Mouse (Mus musculus): ENCODE results near the gene Frmd7. TPM values are rescaled to one million over a fixed set of nuclear protein-coding genes. Genes with fewer than 3 reads are reported as not detected.

The Frmd7 gene
- polyA plus RNA-seq (2015; fragmentation: Nextera tagmentation; extraction: Ambion mirVana): 0.15 TPM in 2 replicates

DNA sequence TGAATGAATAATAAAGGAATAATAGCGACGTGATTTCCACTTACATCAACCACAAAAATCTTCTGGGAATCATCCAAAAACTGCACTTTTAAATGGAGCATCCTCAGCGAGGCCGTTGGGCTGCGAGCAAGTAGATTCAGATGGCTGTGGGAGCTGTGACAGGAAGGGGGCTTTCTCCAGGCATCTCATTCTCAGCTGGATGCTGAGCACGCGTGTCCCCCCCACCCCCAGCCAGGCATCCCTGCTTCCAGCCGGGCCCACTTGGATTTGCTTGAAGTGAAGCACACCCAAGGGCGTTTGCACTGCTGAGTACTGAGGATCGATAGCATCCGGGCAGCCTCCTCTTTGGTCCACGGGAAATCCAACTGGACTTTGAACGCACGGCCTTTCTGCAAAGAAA lies at the start of gene Frmd7:
Frmd7 (minus strand) TSS at position 101 of the 400 bp plus-strand sequence.
- Histone ChIP-seq H3K36me3 (replicated peaks) (no peaks in the 10 kb centered on the region), H3K27ac (no peak within 1 kb of the TSS), H3K27me3 (replicated peaks) (no peaks in the 10 kb centered on the region), H3K4me3 (no peak within 1 kb of the TSS), H3K9ac (no peak within 1 kb of the TSS), H3K4me2 (no peak within 1 kb of the TSS), H3K9me3 (no peaks in the 10 kb centered on the region), H3K4me1 (no peaks in the 10 kb centered on the region)
- no peak for ATAC-seq (replicated peaks)
- WGBS: 71% methylated on average over 14 of the region's 14 CpGs

DNA sequence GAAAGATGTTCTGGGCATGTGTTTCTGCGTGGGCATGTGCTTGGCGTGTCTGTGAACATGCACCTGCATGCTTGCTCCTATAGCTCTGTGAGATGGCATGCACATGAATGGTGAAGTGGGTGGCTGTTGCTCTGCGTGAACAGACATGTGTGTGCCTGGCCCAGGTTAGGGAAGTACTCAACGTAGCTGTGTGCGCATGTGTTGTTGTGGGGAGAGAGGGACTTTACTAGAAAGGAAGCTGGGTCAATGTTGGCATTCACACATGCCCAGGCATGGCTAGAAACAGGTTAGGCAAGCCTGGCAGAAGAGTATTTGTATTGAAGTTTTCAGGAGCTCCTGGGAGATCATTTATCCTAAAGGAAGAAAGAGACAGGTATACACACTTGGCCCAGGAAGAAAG lies 48.8 kb upstream of the Frmd7 start:
- no peak overlapping the region for H3K4me3 ChIP-seq

GRCm38 (mm10) chrX:50989940-50990339 lies 47.4 kb upstream of the Frmd7 start:
- ATAC-seq (replicated peaks): no peak
- Histone ChIP-seq H3K4me3 (no peak overlapping the region), H3K36me3 (replicated peaks) (no peaks in the 10 kb centered on the region), H3K4me2 (no peak overlapping the region), H3K9me3 (no peaks in the 10 kb centered on the region), H3K4me1 (no peaks in the 10 kb centered on the region), H3K9ac (no peak overlapping the region), H3K27me3 (replicated peaks) (no peaks in the 10 kb centered on the region), H3K27ac (no peak overlapping the region)
- 85% methylated on average over 6 of the region's 6 CpGs for WGBS

More for the DNA sequence above, 48.8 kb upstream of the Frmd7 start:
- WGBS: 91% methylated on average over 5 of the region's 5 CpGs
- H3K36me3 ChIP-seq (replicated peaks): no peaks in the 10 kb centered on the region
- no peaks in the 10 kb centered on the region for H3K9me3 ChIP-seq
- no peaks in the 10 kb centered on the region for H3K27me3 ChIP-seq (replicated peaks)
- H3K4me1 ChIP-seq: no peaks in the 10 kb centered on the region
- no peak overlapping the region for H3K9ac ChIP-seq
- no peak overlapping the region for H3K27ac ChIP-seq
- no peak for ATAC-seq (replicated peaks)
- no peak overlapping the region for H3K4me2 ChIP-seq

- Histone ChIP-seq H3K4me3 (no peak overlapping the region), H3K4me2 (no peak overlapping the region), H3K27me3 (replicated peaks) (no peaks in the 10 kb centered on the region), H3K36me3 (replicated peaks) (no peaks in the 10 kb centered on the region), H3K9me3 (no peaks in the 10 kb centered on the region), H3K4me1 (no peaks in the 10 kb centered on the region), H3K27ac (no peak overlapping the region), H3K9ac (no peak overlapping the region)
- no peak for ATAC-seq (replicated peaks)
- WGBS: 47% methylated on average over 1 of the region's 1 CpGs
These were observed 46.1 kb upstream of the Frmd7 start for GRCm38 (mm10) chrX:50988581-50988980.

- H3K9me3 ChIP-seq: no peaks in the 10 kb centered on the region
- H3K27me3 ChIP-seq (replicated peaks): no peaks in the 10 kb centered on the region
- WGBS: 88% methylated on average over 2 of the region's 2 CpGs
- no peak overlapping the region for H3K9ac ChIP-seq
- no peaks in the 10 kb centered on the region for H3K4me1 ChIP-seq
- H3K36me3 ChIP-seq (replicated peaks): no peaks in the 10 kb centered on the region
- no peak overlapping the region for H3K4me3 ChIP-seq
- no peak overlapping the region for H3K27ac ChIP-seq
- H3K4me2 ChIP-seq: no peak overlapping the region
- ATAC-seq (replicated peaks): no peak
These were observed 35.9 kb upstream of the Frmd7 start for GRCm38 (mm10) chrX:50978428-50978827.

DNA sequence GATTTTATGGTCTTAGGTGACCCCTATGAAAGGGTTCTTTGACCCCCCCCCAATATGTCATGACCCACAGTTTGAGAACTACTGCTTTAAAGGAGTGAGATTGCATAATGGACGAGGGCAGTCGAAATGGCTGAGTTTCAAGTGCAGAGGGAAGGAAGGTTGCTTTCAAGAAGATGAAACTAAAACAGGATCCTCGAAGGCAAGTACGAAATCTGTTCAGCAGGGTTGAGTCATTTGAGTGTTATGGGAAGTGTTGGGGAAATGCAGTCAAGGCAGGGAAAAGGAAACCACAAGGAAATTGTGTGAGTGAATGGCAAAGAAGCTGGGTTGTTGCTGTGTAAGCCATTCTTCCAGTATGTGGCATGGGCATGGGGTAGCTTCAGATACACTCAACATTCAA lies 29.6 kb upstream of the Frmd7 start:
- no peak overlapping the region for H3K4me2 ChIP-seq
- 88% methylated on average over 4 of the region's 4 CpGs for WGBS
- no peaks in the 10 kb centered on the region for H3K36me3 ChIP-seq (replicated peaks)
- no peak overlapping the region for H3K9ac ChIP-seq
- H3K4me1 ChIP-seq: no peaks in the 10 kb centered on the region
- no peak overlapping the region for H3K4me3 ChIP-seq
- no peaks in the 10 kb centered on the region for H3K9me3 ChIP-seq
- ATAC-seq (replicated peaks): no peak
- H3K27me3 ChIP-seq (replicated peaks): no peaks in the 10 kb centered on the region
- H3K27ac ChIP-seq: no peak overlapping the region

- Histone ChIP-seq H3K4me3 (no peak overlapping the region), H3K4me2 (no peak overlapping the region), H3K9ac (no peak overlapping the region), H3K27me3 (replicated peaks) (no peaks in the 10 kb centered on the region), H3K36me3 (replicated peaks) (no peaks in the 10 kb centered on the region), H3K9me3 (no peaks in the 10 kb centered on the region), H3K4me1 (no peaks in the 10 kb centered on the region), H3K27ac (no peak overlapping the region)
- 82% methylated on average over 5 of the region's 5 CpGs for WGBS
- no peak for ATAC-seq (replicated peaks)
These were observed 27.4 kb upstream of the Frmd7 start for GRCm38 (mm10) chrX:50969907-50970306.

DNA sequence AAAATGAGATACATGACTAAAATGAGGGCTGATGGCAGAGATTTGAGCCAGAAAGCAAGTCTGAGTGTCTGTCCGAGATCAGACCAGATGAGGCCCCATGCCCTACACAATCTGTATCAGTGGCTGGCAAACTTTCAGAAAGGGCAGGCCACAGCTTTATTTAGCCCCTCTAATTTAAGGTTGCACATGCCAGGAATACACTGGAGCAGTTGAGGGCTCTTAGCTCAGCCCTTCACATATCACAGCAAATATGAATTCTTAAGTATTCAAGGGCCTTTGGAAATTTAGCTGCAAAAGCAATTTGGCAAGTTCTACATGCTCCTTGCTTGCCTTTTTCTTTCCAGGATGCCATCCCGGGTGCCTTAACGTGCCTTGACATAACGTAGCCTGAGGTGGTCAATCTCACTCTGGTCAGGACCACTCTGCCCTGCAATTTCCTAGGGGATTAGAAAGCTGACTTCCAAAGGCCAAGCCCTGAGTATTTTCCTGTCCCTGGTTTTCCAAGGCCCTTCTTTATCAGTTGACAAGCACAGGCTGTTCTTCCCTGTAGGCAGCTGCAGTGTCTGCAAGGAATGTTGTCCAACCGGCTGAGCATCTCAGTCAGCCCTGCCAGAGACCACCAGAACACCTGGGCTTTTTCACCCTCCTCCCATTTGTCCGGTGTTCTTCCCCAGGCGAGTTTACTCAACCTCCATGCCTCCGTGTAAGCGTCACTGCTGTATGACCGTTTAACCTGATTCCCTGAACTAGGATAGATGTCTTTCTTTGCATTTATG lies 25.8 kb upstream of the Frmd7 start:
- Histone ChIP-seq H3K4me2 (no peak overlapping the region), H3K4me3 (no peak overlapping the region)

GRCm38 (mm10) chrX:50965157-50965556 lies 22.6 kb upstream of the Frmd7 start:
- 70% methylated on average over 3 of the region's 3 CpGs for WGBS
- no peak overlapping the region for H3K27ac ChIP-seq
- no peaks in the 10 kb centered on the region for H3K27me3 ChIP-seq (replicated peaks)
- no peaks in the 10 kb centered on the region for H3K9me3 ChIP-seq
- no peak overlapping the region for H3K4me3 ChIP-seq
- no peak overlapping the region for H3K4me2 ChIP-seq
- no peaks in the 10 kb centered on the region for H3K4me1 ChIP-seq
- no peak overlapping the region for H3K9ac ChIP-seq
- H3K36me3 ChIP-seq (replicated peaks): no peaks in the 10 kb centered on the region
- ATAC-seq (replicated peaks): no peak

More for the DNA sequence above, 25.8 kb upstream of the Frmd7 start:
- no peak overlapping the region for H3K27ac ChIP-seq
- WGBS: 77% methylated on average over 10 of the region's 10 CpGs
- H3K4me1 ChIP-seq: no peaks in the 10 kb centered on the region
- no peaks in the 10 kb centered on the region for H3K9me3 ChIP-seq
- H3K9ac ChIP-seq: no peak overlapping the region
- H3K27me3 ChIP-seq (replicated peaks): no peaks in the 10 kb centered on the region
- ATAC-seq (replicated peaks): no peak
- H3K36me3 ChIP-seq (replicated peaks): no peaks in the 10 kb centered on the region

- H3K27me3 ChIP-seq (replicated peaks): no peaks in the 10 kb centered on the region
These were observed 20.4 kb upstream of the Frmd7 start for GRCm38 (mm10) chrX:50962955-50963354.

DNA sequence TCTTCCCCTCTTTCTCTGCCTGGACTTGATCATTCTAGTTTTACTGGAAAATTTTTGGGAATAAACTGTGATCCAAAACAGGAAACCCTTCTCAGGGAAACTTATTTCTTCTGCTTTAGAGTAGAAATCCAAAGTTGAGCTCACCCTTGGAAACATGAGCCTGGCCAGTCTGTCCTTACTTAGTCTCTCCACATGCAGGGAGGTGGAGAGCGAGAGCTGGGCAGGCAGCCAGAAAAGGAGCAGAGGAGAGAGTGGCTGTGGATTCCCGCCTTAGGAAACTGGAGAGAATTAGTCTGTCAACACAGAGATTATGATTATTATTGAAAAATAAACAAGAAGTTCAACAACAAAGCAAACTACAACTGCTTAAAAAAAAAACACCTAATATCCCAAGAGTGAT lies 6.1 kb upstream of the Frmd7 start:
- no peak overlapping the region for H3K4me3 ChIP-seq
- H3K27me3 ChIP-seq (replicated peaks): no peaks in the 10 kb centered on the region
- no peaks in the 10 kb centered on the region for H3K4me1 ChIP-seq
- H3K9ac ChIP-seq: no peak overlapping the region
- no peak overlapping the region for H3K27ac ChIP-seq
- no peak overlapping the region for H3K4me2 ChIP-seq
- H3K9me3 ChIP-seq: no peaks in the 10 kb centered on the region
- no peaks in the 10 kb centered on the region for H3K36me3 ChIP-seq (replicated peaks)
- no peak for ATAC-seq (replicated peaks)
- 46% methylated on average over 2 of the region's 2 CpGs for WGBS

More at GRCm38 (mm10) chrX:50962955-50963354, 20.4 kb upstream of the Frmd7 start:
- Histone ChIP-seq H3K27ac (no peak overlapping the region), H3K4me3 (no peak overlapping the region), H3K36me3 (replicated peaks) (no peaks in the 10 kb centered on the region), H3K9me3 (no peaks in the 10 kb centered on the region), H3K4me2 (no peak overlapping the region), H3K9ac (no peak overlapping the region), H3K4me1 (no peaks in the 10 kb centered on the region)
- 73% methylated on average over 6 of the region's 6 CpGs for WGBS
- no peak for ATAC-seq (replicated peaks)

- Histone ChIP-seq H3K27me3 (replicated peaks) (no peaks in the 10 kb centered on the region), H3K36me3 (replicated peaks) (no peaks in the 10 kb centered on the region), H3K27ac (no peak overlapping the region), H3K4me3 (no peak overlapping the region), H3K4me2 (no peak overlapping the region), H3K4me1 (no peaks in the 10 kb centered on the region), H3K9me3 (no peaks in the 10 kb centered on the region), H3K9ac (no peak overlapping the region)
- ATAC-seq (replicated peaks): no peak
- WGBS: 87% methylated on average over 4 of the region's 4 CpGs
These were observed 5.6 kb upstream of the Frmd7 start for GRCm38 (mm10) chrX:50948116-50948515.

- H3K9ac ChIP-seq: no peak overlapping the region
- H3K4me3 ChIP-seq: no peak overlapping the region
- H3K4me1 ChIP-seq: no peaks in the 10 kb centered on the region
- H3K27me3 ChIP-seq (replicated peaks): no peaks in the 10 kb centered on the region
- ATAC-seq (replicated peaks): no peak
- H3K4me2 ChIP-seq: no peak overlapping the region
- H3K9me3 ChIP-seq: no peaks in the 10 kb centered on the region
- no peak overlapping the region for H3K27ac ChIP-seq
- WGBS: 95% methylated on average over 3 of the region's 3 CpGs
- no peaks in the 10 kb centered on the region for H3K36me3 ChIP-seq (replicated peaks)
These were observed 5.4 kb downstream of the Frmd7 start for GRCm38 (mm10) chrX:50937117-50937516.
